In genomic region chr2:62646014-62646645, GRCm38 (mm10) we compare ENCODE assay signal across 7 mouse cellular contexts. TPM values are rescaled to one million over a fixed set of nuclear protein-coding genes. Genes with fewer than 3 reads are reported as not detected.
DNase-seq lines count a peak whose midpoint lies in the region; ATAC-seq and TF ChIP-seq lines count a peak whose summit lies in the region.

Gene Ifih1, minus strand, starts transcription at chr2:62646255.

- peak within 1 kb of the TSS; percentile 43 for H3K4me3 ChIP-seq in hindbrain, embryonic 14.5 days (replicated peaks; ENCODE audit: low read length)
- peak within 1 kb of the TSS; percentile 42 for H3K4me3 ChIP-seq in midbrain, embryonic 16.5 days (ENCODE audit: low read depth, low read length)
- H3K4me3 ChIP-seq in stomach, embryonic 14.5 days (ENCODE audit: low read depth, low read length) = peak within 1 kb of the TSS; percentile 40

- peak within 1 kb of the TSS; percentile 47 for H3K9ac ChIP-seq in hindbrain, embryonic 14.5 days
- H3K9ac ChIP-seq in midbrain, embryonic 16.5 days (ENCODE audit: low read depth, low read length) = peak within 1 kb of the TSS; percentile 8
- peak within 1 kb of the TSS; percentile 39 for H3K9ac ChIP-seq in stomach, embryonic 14.5 days (replicated peaks; ENCODE audit: low read depth, low read length)

- peaks cover 15% of the 10 kb centered on the region; the same call in 1 of the 2 replicates for H3K27me3 ChIP-seq in hindbrain, embryonic 14.5 days (ENCODE audit: control insufficient read depth, insufficient read depth, low read length)
- no peaks in the 10 kb centered on the region; the same call in 1 of the 2 replicates for H3K27me3 ChIP-seq in midbrain, embryonic 16.5 days (ENCODE audit: control insufficient read depth, insufficient read depth, low read depth, low read length)
- H3K27me3 ChIP-seq in stomach, embryonic 14.5 days (ENCODE audit: control insufficient read depth, insufficient read depth, low read length) = no peaks in the 10 kb centered on the region

- 0 out of 2 replicates have a peak, but pooled peaks cover 4% of the 10 kb centered on the region for H3K4me1 ChIP-seq in hindbrain, embryonic 14.5 days (replicated peaks; ENCODE audit: control insufficient read depth, insufficient read depth, low read length)
- H3K4me1 ChIP-seq in midbrain, embryonic 16.5 days (ENCODE audit: control insufficient read depth, insufficient read depth, low read length) = peaks cover 3% of the 10 kb centered on the region; the same call in 1 of the 2 replicates
- peaks cover 5% of the 10 kb centered on the region; the same call in 1 of the 2 replicates for H3K4me1 ChIP-seq in stomach, embryonic 14.5 days (ENCODE audit: control insufficient read depth, insufficient read depth, low read length)

- H3K36me3 ChIP-seq in hindbrain, embryonic 14.5 days (replicated peaks; ENCODE audit: control insufficient read depth, insufficient read depth) = no peaks in the 10 kb centered on the region
- no peaks in the 10 kb centered on the region for H3K36me3 ChIP-seq in midbrain, embryonic 16.5 days (ENCODE audit: control insufficient read depth, insufficient read depth, low read length)
- no peaks in the 10 kb centered on the region for H3K36me3 ChIP-seq in stomach, embryonic 14.5 days (ENCODE audit: control insufficient read depth, insufficient read depth, low read length)

- peak; percentile 53 for TF ChIP-seq CTCF in brain, embryonic 14.5 days (IDR thresholded peaks at IDR 0.05; ENCODE audit: borderline replicate concordance, extremely low read depth, insufficient read depth, insufficient read length)

- H3K4me2 ChIP-seq in hindbrain, embryonic 14.5 days (replicated peaks) = peak within 1 kb of the TSS; percentile 80
- peak within 1 kb of the TSS; percentile 84 for H3K4me2 ChIP-seq in midbrain, embryonic 16.5 days (ENCODE audit: low read length)
- peak within 1 kb of the TSS; percentile 58 for H3K4me2 ChIP-seq in stomach, embryonic 14.5 days (replicated peaks; ENCODE audit: low read depth, low read length)

- TF ChIP-seq POLR2A in brain, embryonic 14.5 days (IDR thresholded peaks at IDR 0.05; ENCODE audit: borderline replicate concordance, extremely low read depth, insufficient read depth, insufficient read length, poor library complexity, severe bottlenecking) = no peak

- ATAC-seq in hindbrain, embryonic 14.5 days (ENCODE audit: low FRiP score) = peak; percentile 84
- ATAC-seq in midbrain, embryonic 16.5 days = peak; percentile 91
- ATAC-seq in stomach, embryonic 14.5 days (ENCODE audit: insufficient number of reproducible peaks, insufficient read depth, low FRiP score, low read depth) = peak; percentile 90

- DNase-seq in Muller cell, postnatal 12 days (ENCODE audit: inconsistent ontology term) = peak; percentile 87
- peak; percentile 77 for DNase-seq in brain, embryonic 14.5 days (ENCODE audit: low read depth)
- peak; percentile 58 for DNase-seq in gastrocnemius, adult 18-20 months (ENCODE audit: low spot score)
- peak; percentile 53 for DNase-seq in hindbrain, embryonic 14.5 days (ENCODE audit: low spot score)
- peak; percentile 80 for DNase-seq in liver

- whole genome bisulfite sequencing in hindbrain, embryonic 14.5 days = under 1% methylated on average over 30 of the region's 30 CpGs
- under 1% methylated on average over 30 of the region's 30 CpGs for WGBS in midbrain, embryonic 16.5 days
- WGBS in stomach, embryonic 14.5 days = under 1% methylated on average over 29 of the region's 30 CpGs

- H3K27ac ChIP-seq in hindbrain, embryonic 14.5 days = no peak within 1 kb of the TSS
- H3K27ac ChIP-seq in midbrain, embryonic 16.5 days (ENCODE audit: low read length) = no peak within 1 kb of the TSS
- H3K27ac ChIP-seq in stomach, embryonic 14.5 days (ENCODE audit: low read length) = peak within 1 kb of the TSS; percentile 17; the same call in 1 of the 2 replicates

- no peaks in the 10 kb centered on the region for H3K9me3 ChIP-seq in hindbrain, embryonic 14.5 days (ENCODE audit: control insufficient read depth, low read length)
- no peaks in the 10 kb centered on the region for H3K9me3 ChIP-seq in midbrain, embryonic 16.5 days (replicated peaks; ENCODE audit: control insufficient read depth, low read length, poor library complexity, severe bottlenecking)
- no peaks in the 10 kb centered on the region for H3K9me3 ChIP-seq in stomach, embryonic 14.5 days (ENCODE audit: control insufficient read depth, low read depth, low read length)

RNA-seq across cellular contexts. Expression of gene Ifih1, which starts in this region (rescaled TPM):
- polyA plus RNA-seq in brain, embryonic 14.5 days (2012; rRNA removed) = 0.40 and 0.72 TPM in 2 replicates
- total RNA-seq in gastrocnemius, adult 18-20 months (2021) = 1 to 10 TPM; 3.5 to 3.8 TPM
- polyA plus RNA-seq in hindbrain, embryonic 14.5 days (2014; fragmentation: Nextera tagmentation; extraction: Ambion mirVana) = 2.1 and 2.2 TPM in 2 replicates
- polyA plus RNA-seq in midbrain, embryonic 16.5 days (2015; fragmentation: Nextera tagmentation; extraction: Ambion mirVana) = 1.2 and 1.4 TPM in 2 replicates
- 3.7 and 4.0 TPM in 2 replicates for polyA plus RNA-seq in stomach, embryonic 14.5 days (2014; fragmentation: Nextera tagmentation; extraction: Ambion mirVana)

Comparison
In these comparisons a context has a peak if more than half of its experiments do, and no peak if none do; other contexts are left out.
1. Peak in DNase-seq in brain, embryonic 14.5 days; RNA of the gene not detected or under 1 TPM.